Mouse (Mus musculus): ENCODE results near the gene Tbc1d4.
A peak's percentile ranks its signal among the peaks of the same experiment; 100 is the strongest.

The Tbc1d4 gene

DNA sequence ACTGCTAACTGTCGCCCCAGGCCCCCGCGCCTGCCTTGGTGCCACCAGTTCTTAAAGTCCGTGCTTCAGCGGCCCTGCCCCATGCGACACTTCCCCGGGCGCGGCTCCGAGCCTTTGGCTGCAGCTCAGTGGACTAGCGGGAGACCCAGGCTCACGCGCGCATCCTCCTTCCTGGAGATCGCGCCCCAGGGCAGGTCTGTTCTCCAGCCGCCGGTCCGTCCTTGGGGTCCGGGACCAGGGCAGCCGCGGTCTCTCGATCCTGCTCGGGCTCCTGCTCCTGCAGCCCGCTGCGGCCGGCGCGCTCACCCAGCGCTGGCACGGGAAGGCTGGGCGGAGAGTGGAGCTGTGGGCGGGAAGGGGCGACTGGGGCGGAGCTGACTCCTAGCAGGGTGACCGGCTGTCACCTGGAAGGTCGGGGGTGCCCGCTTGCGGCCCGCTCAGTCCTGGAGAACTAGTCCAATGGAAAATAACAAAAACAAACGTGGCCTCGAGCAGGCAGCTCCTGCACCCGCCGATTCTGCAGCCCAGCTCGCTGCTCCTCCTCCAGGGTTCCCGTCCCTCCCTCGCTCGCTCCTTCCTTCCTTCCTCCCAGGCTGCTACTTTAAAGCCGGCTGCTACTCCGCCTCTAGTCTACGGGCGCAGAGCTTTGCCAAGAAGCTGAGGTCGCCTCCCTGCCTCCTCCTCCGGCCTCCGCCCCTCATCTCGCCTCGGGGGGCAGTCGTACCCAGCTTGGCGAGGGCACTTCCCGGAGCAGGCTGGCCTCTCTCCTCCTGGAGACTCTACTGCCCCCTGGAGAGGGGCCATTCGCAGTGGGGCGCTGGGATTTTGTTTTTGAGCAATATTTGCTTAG, at the start of gene Tbc1d4:
TSS of gene Tbc1d4 (minus strand) at position 673 of the 850 bp plus-strand sequence.
- DNase-seq (ENCODE audit: low spot score in 2 of 2), result peak; percentile 41 to 70

DNA sequence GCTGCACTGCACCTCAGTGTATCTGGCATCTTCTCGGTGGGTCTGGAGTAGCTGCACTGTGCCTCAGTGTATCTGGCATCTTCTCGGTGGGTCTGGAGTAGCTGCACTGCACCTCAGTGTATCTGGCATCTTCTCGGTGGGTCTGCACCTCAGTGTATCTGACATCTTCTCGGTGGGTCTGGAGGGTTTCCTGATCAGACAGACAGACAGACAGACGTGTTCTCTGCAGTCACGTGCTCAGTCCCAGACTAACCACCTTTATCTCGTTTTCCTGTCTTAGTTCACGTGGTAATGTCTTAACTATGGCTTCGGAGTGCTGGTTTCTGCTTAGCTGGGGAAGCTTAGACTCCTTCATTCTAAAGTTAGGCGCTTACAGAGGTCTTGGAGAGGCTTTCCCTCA, 47.3 kb upstream of the Tbc1d4 start:
- no peak for DNase-seq (ENCODE audit: low spot score in 2 of 2)

DNA sequence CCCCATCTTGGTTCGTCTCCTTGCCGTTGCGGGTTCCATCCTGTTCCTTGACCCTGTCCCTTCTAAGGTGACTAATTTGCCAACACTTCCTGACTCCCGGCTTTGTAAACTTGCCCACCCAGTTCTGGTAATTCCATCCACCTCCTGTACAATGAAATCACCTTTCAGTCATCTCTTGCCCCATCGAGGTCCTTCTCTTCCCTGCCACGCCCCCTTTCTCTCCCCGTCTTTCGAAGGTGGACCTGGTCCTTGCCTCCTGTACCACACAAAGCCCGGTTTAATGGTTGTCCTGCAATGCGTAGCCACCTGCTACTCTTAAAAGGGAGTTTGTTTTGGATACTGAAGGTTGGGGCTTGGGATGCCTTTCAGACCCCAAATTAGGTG, 45.5 kb upstream of the Tbc1d4 start:
- no peak for DNase-seq (ENCODE audit: low spot score in 2 of 2)

DNA sequence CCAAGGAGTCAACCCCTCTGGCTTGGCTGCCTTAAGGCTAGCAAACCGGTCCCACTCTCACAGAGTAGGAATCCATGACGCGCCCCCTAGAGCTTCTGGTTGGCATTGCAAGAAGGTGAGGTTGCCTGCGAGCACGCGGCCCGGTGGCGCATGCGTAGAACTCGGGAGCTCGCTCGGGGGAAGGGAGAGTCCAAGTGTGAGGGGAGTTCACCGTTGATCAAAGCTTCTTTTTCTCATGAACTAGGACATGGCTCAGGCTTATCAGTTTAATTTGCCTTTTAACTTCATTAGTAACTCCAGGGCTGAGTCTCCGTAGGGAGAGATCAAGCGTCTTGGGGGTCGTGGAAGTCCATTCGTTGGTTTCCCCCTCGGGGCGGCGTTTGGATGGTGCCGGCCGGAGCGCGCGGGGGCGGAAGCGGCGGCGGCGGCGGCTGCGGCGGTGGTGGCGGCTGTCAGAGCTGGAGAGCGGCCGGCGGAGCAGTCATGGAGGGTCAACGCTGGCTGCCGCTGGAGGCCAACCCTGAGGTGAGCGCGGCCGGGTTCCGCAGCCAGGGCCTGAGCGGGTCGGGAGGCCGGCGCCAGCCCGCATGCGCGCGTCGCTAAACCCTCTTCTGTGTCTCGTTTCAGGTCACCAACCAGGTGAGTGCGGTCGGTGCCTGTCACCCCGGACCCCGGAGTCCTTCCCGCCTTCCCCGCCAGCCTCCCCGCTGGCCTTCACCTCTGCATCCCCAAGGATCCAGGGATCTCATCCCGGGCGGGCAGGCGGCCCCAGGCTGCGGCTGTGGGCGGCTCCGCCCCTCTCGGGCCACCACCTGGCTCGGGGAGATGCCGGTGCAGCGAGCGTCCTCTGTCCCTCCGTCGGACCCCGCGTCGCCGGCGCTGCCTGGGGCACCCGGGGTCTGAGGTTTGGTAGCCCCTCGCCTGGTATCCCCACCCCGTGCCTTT, 44.9 kb upstream of the Tbc1d4 start, which contains the start of gene Uchl3:
TSS of gene Uchl3 (plus strand) at position 387 of the 945 bp plus-strand sequence.
- peak; percentile 96 to 100 for DNase-seq (ENCODE audit: low spot score in 2 of 2)

DNA sequence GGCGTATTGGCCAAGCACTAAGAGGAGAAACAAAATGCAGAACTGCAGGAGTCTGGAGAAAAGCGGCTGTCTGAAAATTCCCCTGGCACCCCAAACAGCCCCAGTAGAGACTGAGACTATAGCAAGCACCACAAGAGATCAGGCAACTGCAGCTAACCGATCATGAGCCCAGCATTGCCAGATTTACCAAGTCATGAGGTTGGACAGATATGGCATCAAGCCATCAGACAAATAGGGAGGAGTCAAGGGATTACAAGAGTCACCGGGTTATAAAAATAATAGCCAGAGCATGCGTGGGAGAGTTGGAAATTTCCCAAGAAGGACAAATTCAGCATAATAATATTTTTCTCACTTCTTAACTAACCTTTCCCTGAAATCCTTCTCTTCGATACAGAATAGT, 43.6 kb upstream of the Tbc1d4 start:
- no peak for DNase-seq (ENCODE audit: low spot score in 2 of 2)

DNA sequence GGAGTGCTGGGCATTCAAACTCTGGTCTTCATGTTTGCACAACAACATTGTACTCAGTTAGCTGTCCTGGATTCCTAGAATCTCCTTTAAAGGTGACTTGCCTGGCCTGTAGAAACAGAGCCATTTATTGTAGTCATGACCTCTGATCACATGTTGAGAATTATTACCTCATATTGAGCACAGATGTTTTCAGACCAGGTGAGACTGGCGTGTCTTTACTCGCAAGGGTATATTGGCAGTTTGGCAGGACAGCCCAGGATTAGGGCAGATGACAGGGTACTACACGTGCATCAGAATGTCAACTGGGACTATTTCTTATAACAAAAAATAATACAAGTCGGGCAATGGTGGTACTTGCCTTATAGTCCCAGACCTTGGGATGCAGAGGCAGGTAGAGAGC, 41.6 kb upstream of the Tbc1d4 start:
- no peak for DNase-seq (ENCODE audit: low spot score in 2 of 2)

DNA sequence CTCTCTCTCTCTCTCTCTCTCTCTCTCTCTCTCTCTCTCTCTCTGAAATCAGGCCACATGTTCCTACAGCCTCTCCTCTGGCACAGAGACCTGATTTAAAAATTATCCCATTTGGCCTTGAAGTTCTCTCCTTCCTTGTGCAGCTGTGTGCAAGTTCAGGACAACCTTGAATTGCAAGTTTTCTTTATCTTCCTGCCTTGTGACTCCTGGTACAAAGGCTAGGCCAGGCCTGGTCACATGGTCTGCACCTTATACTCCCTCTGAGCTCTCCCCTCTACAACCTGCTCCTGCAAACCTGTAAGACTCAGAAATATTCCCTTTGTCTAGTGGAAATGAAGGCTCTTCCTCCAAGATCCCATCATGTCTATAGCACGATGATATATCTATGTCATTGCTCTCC, 36.0 kb upstream of the Tbc1d4 start:
- DNase-seq (ENCODE audit: low spot score in 2 of 2), result no peak

- peak; percentile 85 to 90 for DNase-seq (ENCODE audit: low spot score in 2 of 2)
These were observed 31.3 kb upstream of the Tbc1d4 start, which contains the start of gene Commd6 for GRCm38 (mm10) chr14:101640153-101640843. Commd6 (minus strand) TSS chr14:101640686.

DNA sequence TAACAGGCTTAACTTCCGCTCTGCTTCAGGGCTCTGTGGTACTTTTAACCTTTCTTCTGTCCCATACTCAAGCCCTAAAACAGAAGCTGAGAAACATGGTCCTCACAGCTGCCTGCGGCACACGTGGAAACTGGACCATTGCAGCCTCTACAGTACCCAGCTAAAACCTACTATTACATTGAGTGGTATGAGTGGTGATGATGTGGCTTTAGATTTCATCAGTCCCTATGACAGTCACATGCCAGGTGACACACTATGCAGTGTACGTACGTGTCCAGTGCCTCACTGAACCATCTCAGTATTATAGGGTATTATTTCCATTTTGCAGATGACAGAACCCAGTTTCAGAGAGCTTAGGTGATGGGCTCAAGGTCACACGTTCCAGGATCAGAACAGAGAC, 28.4 kb upstream of the Tbc1d4 start:
- no peak for DNase-seq (ENCODE audit: low spot score in 2 of 2)

DNA sequence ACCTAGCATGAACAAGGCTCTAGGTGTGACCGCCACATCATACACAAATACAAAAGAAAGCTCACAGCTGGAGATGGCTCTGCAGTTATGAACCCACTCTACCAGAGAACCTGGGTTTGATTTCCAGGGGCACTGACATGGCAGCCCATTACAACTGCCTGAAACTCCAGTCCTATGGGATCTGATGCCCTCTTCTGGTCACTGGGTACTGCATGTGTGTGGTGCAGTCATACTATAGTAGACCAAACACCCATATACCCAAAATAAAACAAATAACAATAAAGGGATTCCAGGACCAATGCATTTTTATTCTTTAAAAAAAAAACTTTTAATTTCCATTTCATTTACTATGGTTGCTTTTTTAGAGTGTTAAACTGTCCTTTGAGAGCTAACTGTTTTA, 26.8 kb upstream of the Tbc1d4 start:
- no peak for DNase-seq (ENCODE audit: low spot score in 2 of 2)

GRCm38 (mm10) chr14:101630548-101630947, 21.6 kb upstream of the Tbc1d4 start:
- no peak for DNase-seq (ENCODE audit: low spot score in 2 of 2)

- DNase-seq (ENCODE audit: low spot score in 2 of 2), result no peak
These were observed 8.7 kb upstream of the Tbc1d4 start for GRCm38 (mm10) chr14:101617680-101618079.

GRCm38 (mm10) chr14:101616178-101616577, 7.2 kb upstream of the Tbc1d4 start:
- no peak for DNase-seq (ENCODE audit: low spot score in 2 of 2)

GRCm38 (mm10) chr14:101613206-101613605, 4.2 kb upstream of the Tbc1d4 start:
- no peak for DNase-seq (ENCODE audit: low spot score in 2 of 2)

GRCm38 (mm10) chr14:101610701-101611100, 1.7 kb upstream of the Tbc1d4 start:
- DNase-seq (ENCODE audit: low spot score in 2 of 2), result no peak

DNA sequence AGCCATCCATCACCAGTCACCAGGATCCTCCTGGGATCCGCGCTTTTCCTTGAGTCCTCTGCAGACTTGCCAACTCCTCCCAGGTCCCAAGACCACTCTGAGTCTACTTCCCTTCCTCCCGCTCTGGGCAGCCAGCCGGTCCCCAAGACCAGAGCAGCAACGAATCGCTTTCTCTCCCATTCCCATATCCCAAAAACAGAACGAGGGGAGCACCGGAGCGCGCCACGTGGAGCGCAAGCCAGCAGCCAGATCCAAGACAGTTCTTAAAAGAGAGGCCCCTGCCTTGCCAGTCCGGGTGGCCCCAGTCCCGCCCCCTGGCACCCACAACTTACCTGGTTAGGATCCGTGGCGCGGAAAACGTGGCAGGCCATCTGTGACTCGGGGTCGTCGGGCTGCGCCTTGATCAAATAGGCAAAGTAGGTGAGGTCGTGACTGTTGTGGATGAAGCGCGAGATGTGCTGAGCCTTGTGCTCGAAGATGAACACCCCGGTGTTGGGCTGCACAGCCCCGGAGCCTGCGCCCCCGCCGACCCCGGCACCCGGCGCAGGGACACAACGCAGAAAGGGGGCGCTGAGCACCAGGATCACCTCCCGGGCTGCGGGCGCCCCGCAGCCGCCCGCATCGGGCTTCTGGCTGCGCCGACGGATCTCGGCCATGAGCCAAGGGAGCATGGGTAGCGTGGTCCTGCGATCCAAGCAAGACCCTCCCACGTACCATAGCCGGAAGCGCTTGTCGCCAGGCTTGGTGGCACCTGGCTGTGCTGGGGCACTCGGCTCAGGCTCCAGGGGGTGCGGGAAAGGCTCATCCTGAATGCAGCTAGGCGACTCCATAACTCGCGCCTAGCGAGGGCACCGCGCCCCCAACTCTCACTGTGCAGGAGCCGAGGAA, 1.1 kb downstream of the Tbc1d4 start:
- DNase-seq (ENCODE audit: low spot score in 2 of 2), result peak in 1 of 2 experiments; percentile 63

DNA sequence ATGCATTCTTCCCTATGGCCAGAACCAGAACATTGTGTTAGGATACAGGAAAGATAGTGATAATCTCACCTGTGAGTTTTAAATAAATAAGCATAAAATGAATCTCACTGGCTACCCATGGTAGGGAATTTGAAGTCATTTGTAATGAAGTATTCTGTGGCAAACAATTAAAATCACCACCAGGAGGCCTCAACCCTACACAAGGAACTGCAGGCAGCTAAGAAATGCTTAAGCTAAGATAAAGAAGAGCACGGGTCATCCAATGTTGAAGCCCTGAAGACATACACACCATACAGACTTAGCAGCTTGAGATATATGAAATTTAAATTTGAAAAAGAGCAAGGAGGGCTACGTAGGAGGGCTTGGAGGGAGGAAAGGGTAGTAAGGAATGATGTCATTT, 3.1 kb downstream of the Tbc1d4 start:
- DNase-seq (ENCODE audit: low spot score in 2 of 2), result no peak

GRCm38 (mm10) chr14:101602851-101603250, 6.1 kb downstream of the Tbc1d4 start:
- no peak for DNase-seq (ENCODE audit: low spot score in 2 of 2)

- DNase-seq (ENCODE audit: low spot score in 2 of 2), result no peak
These were observed 11.8 kb downstream of the Tbc1d4 start for GRCm38 (mm10) chr14:101597096-101597715.

DNA sequence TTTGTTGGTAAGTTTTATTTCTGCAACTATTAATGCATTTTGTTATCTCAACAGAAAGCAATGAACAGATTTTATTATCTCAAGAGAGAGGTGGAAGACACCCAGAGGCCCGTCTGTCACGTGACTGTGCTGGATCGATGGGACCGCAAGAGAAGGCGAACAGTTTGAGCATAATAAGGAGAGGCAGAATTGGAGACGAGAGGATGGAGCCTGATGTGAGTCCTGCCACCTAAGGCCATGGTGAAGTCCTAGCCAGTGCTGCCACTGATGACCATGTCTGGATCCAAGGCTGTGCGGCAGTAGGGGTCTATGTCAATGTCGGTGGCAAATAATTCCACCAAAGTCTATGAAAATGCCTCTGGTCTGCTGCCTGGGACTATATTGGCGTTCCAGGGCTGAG, 12.3 kb downstream of the Tbc1d4 start:
- DNase-seq (ENCODE audit: low spot score in 2 of 2), result no peak

All from spleen, postnatal 4 days (tissue).